Mouse (Mus musculus): ENCODE results near the gene Lrrc75b.
"Not testable (repeated sequence)": the region's sequence is repeated elsewhere in the genome, so short reads cannot be mapped to it uniquely, and the experiment has no call there.

Lrrc75b gene

GRCm38 (mm10) chr10:75534216-75534615 is 25.9 kb downstream of the Lrrc75b start:
- DNase-seq (ENCODE audit: low read depth, low spot score), result no peak

- no peak for DNase-seq (ENCODE audit: low read depth, low spot score)
Observed at GRCm38 (mm10) chr10:75531532-75532090, 28.5 kb downstream of the Lrrc75b start.

GRCm38 (mm10) chr10:75530322-75530721 is 29.8 kb downstream of the Lrrc75b start:
- no peak for DNase-seq (ENCODE audit: low read depth, low spot score)

- peak; percentile 44 for DNase-seq (ENCODE audit: low read depth, low spot score)
Observed at GRCm38 (mm10) chr10:75525450-75525849, 34.7 kb downstream of the Lrrc75b start.

DNA sequence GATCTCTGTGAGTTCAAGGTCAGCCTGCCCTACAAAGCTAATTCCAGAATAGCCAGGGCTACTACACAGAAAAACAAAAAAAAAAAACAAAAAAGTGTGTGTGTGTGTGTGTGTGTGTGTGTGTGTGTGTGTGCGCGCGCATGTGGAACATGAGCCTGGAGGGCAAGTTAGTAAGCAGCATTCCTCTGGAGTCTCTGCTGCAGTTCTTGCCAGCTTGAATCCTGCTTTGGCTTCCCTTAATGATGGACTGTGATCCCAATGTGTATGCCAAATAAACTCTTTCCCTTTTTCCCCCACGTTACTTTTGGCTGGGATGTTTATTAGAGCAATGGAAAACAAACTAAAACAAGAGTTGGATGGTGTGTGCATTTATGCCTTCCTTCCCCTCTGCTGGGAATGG is 38.5 kb downstream of the Lrrc75b start:
- no peak for DNase-seq (ENCODE audit: low read depth, low spot score)

- no peak for DNase-seq (ENCODE audit: low read depth, low spot score)
Observed at GRCm38 (mm10) chr10:75520581-75520980, 39.5 kb downstream of the Lrrc75b start.

DNA sequence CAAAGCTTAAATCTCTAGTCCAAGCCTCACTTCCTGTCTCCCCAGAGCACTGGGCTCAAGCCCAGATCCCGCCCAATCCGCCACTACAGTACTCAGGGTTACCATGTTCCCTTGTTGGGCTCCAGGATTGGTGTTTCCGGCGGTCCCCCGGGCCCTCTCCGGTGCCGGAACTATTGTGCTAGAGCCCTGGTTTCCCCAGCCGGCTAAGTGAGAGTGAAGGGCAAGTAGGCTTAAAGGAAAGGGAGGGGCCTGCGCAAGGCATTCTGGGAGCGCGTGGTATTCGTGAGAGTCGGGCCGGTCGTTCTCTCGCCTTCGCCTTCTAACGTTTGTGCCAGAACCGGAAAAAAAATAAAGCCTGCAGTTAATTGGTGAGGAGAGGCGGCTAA is 42.4 kb downstream of the Lrrc75b start, which contains the start of gene Gucd1:
Gene Gucd1, minus strand, starts transcription at position 215 of the 386 bp plus-strand sequence.
- DNase-seq (ENCODE audit: low read depth, low spot score), result peak; percentile 96

- peak; percentile 96 for DNase-seq (ENCODE audit: low read depth, low spot score)
Observed at GRCm38 (mm10) chr10:75517073-75517757, 42.9 kb downstream of the Lrrc75b start, which contains the start of gene Snrpd3. Snrpd3 (plus strand) TSS chr10:75517551.

- DNase-seq (ENCODE audit: low read depth, low spot score), result no peak
Observed at GRCm38 (mm10) chr10:75516724-75517072, 43.4 kb downstream of the Lrrc75b start.

GRCm38 (mm10) chr10:75516038-75516723 is 43.9 kb downstream of the Lrrc75b start:
- no peak for DNase-seq (ENCODE audit: low read depth, low spot score)

GRCm38 (mm10) chr10:75515216-75516037 is 44.7 kb downstream of the Lrrc75b start:
- no peak for DNase-seq (ENCODE audit: low read depth, low spot score)

GRCm38 (mm10) chr10:75514361-75514760 is 45.8 kb downstream of the Lrrc75b start:
- no peak for DNase-seq (ENCODE audit: low read depth, low spot score)

DNA sequence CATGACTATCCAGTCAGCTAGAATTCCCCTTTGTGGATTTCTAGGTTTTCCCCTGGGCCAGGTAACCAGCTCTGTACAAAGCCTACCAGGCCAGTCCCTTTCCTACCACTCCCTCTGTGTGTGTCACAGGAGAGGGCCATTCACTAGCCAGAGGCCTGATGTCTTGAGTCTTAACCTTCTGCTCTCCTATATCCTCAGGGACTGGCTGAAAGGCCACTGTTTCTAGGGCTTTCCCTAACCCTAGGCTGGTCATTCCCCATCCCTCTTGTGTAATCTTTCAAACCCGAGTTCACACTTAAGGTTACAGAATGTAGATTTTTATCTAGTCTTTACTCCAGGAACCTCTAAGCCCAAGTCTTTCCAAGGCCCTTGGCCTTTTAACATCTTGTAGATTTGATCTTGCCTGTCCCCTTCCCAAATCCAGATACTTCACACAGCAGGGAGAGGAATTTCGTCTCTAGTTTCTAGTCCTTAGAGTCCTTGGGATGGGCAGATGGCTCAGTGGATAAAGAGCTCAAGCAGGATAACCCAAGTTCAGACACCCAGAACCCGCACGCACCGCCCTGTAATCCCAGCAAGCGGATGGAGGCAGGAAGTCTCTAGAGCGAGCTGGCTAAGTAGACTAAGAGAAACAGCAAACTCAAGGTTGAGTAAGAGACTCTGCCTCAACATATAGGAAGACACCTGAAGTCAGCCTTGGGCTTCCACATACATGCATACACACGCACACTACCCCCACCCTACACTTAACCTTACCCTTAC is 46.6 kb downstream of the Lrrc75b start:
- DNase-seq (ENCODE audit: low read depth, low spot score), result no peak

- no peak for DNase-seq (ENCODE audit: low read depth, low spot score)
Observed at GRCm38 (mm10) chr10:75512796-75513195, 47.3 kb downstream of the Lrrc75b start.

DNA sequence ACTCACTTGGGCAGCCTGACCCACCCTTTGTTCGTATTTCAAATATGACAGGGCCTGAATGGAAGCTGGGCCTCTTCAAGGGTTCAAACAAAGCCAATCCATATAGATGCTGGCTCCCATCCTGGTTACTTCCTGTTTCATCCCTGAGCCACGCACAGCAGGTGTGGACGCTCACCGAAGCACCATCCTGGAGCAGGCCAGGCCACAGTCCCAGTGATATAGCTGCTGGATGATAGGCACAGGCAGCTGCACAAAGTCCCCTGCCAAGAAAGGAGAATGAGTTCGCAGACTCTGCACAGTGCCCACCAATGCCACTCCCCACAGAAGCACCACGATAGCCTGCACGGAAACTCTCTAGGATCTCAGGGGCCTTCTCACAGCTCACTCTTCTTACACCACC is 48.2 kb downstream of the Lrrc75b start:
- no peak for DNase-seq (ENCODE audit: low read depth, low spot score)

DNA sequence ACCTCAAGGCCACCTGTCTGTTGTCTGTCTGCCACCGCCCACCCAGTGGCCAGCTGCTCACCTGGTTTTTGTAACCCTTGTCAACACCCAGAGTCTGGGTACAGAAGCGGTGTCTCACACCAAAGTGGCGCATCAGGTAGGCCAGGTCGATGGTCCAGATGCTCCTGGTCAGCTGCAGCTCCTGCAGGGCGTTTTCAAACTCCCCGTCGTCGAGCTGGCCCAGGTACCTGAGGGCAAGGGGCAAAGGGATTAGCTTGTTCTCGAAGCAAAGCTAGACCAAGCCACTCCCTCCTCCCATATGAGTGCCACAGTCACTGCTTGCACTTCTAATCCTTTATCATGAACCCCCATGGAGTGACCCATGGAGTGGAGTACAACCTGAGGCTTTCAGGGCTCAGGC is 49.1 kb downstream of the Lrrc75b start:
- no peak for DNase-seq (ENCODE audit: low read depth, low spot score)

DNA sequence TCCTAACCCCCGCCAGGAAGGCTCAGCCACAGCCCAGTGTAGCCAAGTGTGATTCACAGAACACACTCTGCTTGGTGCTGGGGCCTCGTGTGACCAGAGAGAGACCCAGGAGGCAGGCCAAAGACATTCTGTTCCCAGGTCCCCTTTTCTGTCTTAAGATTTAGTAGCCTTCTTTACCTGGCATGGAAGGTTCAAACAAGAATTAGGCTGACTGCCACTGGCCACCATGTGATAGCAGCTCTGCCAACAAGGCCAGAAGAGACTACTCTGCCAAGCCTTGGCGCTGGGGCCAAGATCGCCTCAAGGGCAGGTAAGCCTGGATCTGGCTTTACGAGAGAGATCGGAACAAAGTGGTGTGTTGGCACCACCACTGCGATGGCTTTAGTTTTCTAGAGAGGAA is 49.7 kb downstream of the Lrrc75b start:
- DNase-seq (ENCODE audit: low read depth, low spot score), result no peak

DNA sequence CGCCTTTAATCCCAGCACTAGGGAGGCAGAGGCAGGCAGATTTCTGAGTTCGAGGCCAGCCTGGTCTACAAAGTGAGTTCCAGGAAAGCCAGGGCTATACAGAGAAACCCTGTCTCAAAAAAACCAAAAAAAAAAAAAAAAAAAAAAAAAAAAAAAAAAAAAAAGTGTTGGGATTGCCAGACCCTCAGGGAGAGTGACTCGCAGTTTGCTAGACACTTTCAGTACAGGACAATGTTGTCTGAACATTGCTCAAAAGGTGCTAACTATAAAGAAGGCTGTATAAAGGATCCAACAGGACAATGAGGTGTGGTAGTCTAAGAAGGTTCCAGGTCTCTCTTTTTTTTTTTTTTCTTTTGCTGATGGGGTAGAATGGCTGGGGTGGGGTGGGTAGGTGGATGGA is 54.2 kb downstream of the Lrrc75b start:
- DNase-seq (ENCODE audit: low read depth, low spot score), result not testable (repeated sequence)

GRCm38 (mm10) chr10:75505130-75505495 is 55.0 kb downstream of the Lrrc75b start:
- no peak for DNase-seq (ENCODE audit: low read depth, low spot score)

DNA sequence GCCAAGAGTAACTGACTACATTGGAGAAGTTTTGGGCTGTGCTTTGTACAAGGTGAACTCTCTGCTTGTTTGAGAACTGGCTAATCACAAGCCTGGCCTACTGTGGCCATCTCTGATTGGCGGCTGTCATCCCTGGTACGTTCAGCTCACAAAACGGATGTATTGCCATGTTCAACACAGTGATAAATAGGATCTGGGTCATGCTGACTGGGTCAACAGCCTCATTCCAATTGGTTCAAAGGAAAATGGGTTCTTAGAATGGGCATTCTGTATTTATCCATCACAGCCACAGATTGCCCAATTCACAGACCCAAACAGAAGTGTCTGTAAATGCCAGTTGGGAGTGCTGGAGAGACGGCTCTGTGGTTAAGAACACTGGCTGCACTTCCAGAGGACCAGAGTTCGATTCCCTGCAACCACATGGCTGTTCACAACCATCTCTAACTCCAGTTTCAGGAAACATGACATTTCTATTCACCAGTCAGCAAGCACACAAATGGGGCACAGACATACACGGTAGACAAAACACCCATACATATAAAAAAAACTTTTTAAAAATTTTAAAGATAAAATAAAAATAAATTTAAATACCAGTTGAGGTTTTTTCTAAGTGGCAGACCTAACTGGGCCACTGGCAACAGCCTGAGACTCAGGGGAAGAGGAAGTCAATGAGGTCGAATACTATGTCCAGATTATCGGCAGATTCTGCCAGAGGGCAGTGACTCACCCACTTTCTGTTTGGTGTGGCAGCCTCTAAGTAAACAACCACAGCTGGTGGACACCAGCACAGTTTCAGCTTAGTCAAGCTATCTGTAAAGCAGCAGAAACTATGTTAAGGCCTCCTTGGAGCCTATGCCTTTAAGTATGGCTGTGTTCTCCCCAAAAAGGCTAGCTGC is 55.6 kb downstream of the Lrrc75b start:
- DNase-seq (ENCODE audit: low read depth, low spot score), result no peak
